Mouse (Mus musculus) lung, adult 2 months (tissue): ENCODE measurements around the gene Abcc9. TPM values are rescaled to one million over a fixed set of nuclear protein-coding genes. Genes with fewer than 3 reads are reported as not detected.
A peak's percentile ranks its signal among the peaks of the same experiment; 100 is the strongest.

Experiments used
- DNase-seq: peaks from one replicate; pipeline ENCODE4 v3.0.0; 2022
- H3K4me1 ChIP-seq: fragments of 200-500 bp; 2 replicates; pipeline ENCODE4 v1.6.1; 2011; ENCODE audit warnings: low read length; ENCODE audit not compliant: control insufficient read depth, insufficient read depth
- H3K4me3 ChIP-seq: fragments of 200-500 bp; replicated peaks from 2 replicates; pipeline ENCODE3; 2011; ENCODE audit warnings: low read depth, mild to moderate bottlenecking, control low read depth, low read length; ENCODE audit errors: extremely low read depth
- CTCF ChIP-seq: fragments of 200-500 bp; IDR thresholded peaks from 2 replicates; pipeline ENCODE4 v1.5.1; 2011; ENCODE audit warnings: mild to moderate bottlenecking, low read length, control low read depth; ENCODE audit not compliant: insufficient read depth
- POLR2A ChIP-seq: fragments of 200-500 bp; IDR thresholded peaks from 2 replicates; pipeline ENCODE4 v1.6.1; 2011; ENCODE audit warnings: low read depth, mild to moderate bottlenecking, control low read depth, low read length, borderline replicate concordance; ENCODE audit errors: extremely low read depth
- WGBS: fragments of 180-500 bp; shearing (Covaris S2); methylation state at CpG from one replicate; pipeline ENCODE4 v1.1.7; 2018; 5-methylcytosine and 5-hydroxymethylcytosine counted together
- polyA plus RNA-seq: library from polyadenylated mRNA; depleted of rRNA; stranded (reverse); fragments of >200 nt; gene quantifications from 2 replicates; pipeline ENCODE4 v1.2.3, GENCODE M21; 2012

Gene Abcc9
- polyA plus RNA-seq, 1 experiment = 4.5 TPM

GRCm38 (mm10) chr6:142561151-142561550 lies 141.0 kb downstream of the Abcc9 start:
- no peak overlapping the region for H3K4me3 ChIP-seq
- no peaks in the 10 kb centered on the region for H3K4me1 ChIP-seq
- WGBS = 51% methylated on average over 1 of the region's 1 CpGs
- no peak for DNase-seq
- TF ChIP-seq CTCF (no peak), POLR2A (no peak)

GRCm38 (mm10) chr6:142558772-142559679 lies 143.1 kb downstream of the Abcc9 start:
- no peak for DNase-seq
- 75% methylated on average over 10 of the region's 10 CpGs for WGBS
- Histone ChIP-seq H3K4me3 (no peak overlapping the region), H3K4me1 (no peaks in the 10 kb centered on the region)
- TF ChIP-seq CTCF (no peak), POLR2A (no peak)

GRCm38 (mm10) chr6:142558076-142558475 lies 144.0 kb downstream of the Abcc9 start:
- TF ChIP-seq CTCF (0 out of 2 replicates have a peak, but pooled peaks have one; percentile 10), POLR2A (no peak)
- no peaks in the 10 kb centered on the region for H3K4me1 ChIP-seq
- 84% methylated on average over 10 of the region's 10 CpGs for WGBS
- no peak overlapping the region for H3K4me3 ChIP-seq
- no peak for DNase-seq

GRCm38 (mm10) chr6:142555988-142556387 lies 146.1 kb downstream of the Abcc9 start:
- Histone ChIP-seq H3K4me1 (no peaks in the 10 kb centered on the region), H3K4me3 (no peak overlapping the region)
- no peak for DNase-seq
- 77% methylated on average over 1 of the region's 1 CpGs for WGBS
- TF ChIP-seq CTCF = no peak
- TF ChIP-seq POLR2A = no peak

- TF ChIP-seq CTCF (no peak), POLR2A (no peak)
- 48% methylated on average over 4 of the region's 4 CpGs for WGBS
- no peak overlapping the region for H3K4me3 ChIP-seq
- DNase-seq = no peak
- H3K4me1 ChIP-seq = no peaks in the 10 kb centered on the region
Measured at GRCm38 (mm10) chr6:142551482-142551881, 150.6 kb downstream of the Abcc9 start.

- DNase-seq = no peak
- TF ChIP-seq POLR2A (no peak), CTCF (no peak)
- no peak overlapping the region for H3K4me3 ChIP-seq
- H3K4me1 ChIP-seq = no peaks in the 10 kb centered on the region
- 40% methylated on average over 4 of the region's 4 CpGs for WGBS
Measured at GRCm38 (mm10) chr6:142550871-142551270, 151.2 kb downstream of the Abcc9 start.

GRCm38 (mm10) chr6:142548377-142548776 lies 153.7 kb downstream of the Abcc9 start:
- no peaks in the 10 kb centered on the region for H3K4me1 ChIP-seq
- no peak overlapping the region for H3K4me3 ChIP-seq
- no peak for DNase-seq
- WGBS = 76% methylated on average over 2 of the region's 2 CpGs
- TF ChIP-seq CTCF (no peak), POLR2A (no peak)

GRCm38 (mm10) chr6:142545132-142545531 lies 157.0 kb downstream of the Abcc9 start:
- WGBS = 53% methylated on average over 14 of the region's 14 CpGs
- Histone ChIP-seq H3K4me1 (no peaks in the 10 kb centered on the region), H3K4me3 (no peak overlapping the region)
- TF ChIP-seq CTCF (no peak), POLR2A (no peak)
- DNase-seq = no peak

GRCm38 (mm10) chr6:142543648-142544047 lies 158.5 kb downstream of the Abcc9 start:
- Histone ChIP-seq H3K4me3 (no peak overlapping the region), H3K4me1 (0 out of 2 replicates have a peak, but pooled peaks cover 2% of the 10 kb centered on the region)
- no peak for DNase-seq
- WGBS = 41% methylated on average over 4 of the region's 4 CpGs
- TF ChIP-seq CTCF = no peak
- TF ChIP-seq POLR2A = no peak

GRCm38 (mm10) chr6:142542800-142543175 lies 159.3 kb downstream of the Abcc9 start:
- TF ChIP-seq CTCF = no peak
- TF ChIP-seq POLR2A = no peak
- H3K4me3 ChIP-seq = no peak overlapping the region
- WGBS = 71% methylated on average over 6 of the region's 6 CpGs
- no peak for DNase-seq
- peaks cover 5% of the 10 kb centered on the region; the same call in 1 of the 2 replicates for H3K4me1 ChIP-seq
